Mouse (Mus musculus): ENCODE measurements around the gene Ski.

- no peak for TF ChIP-seq CTCF (IDR thresholded peaks at IDR 0.05; ENCODE audit: low read depth, low read length)
- no peak for TF ChIP-seq POLR2A (IDR thresholded peaks at IDR 0.05; ENCODE audit: extremely low read depth, insufficient read depth, low read length)
These were observed 4.2 kb downstream of the Ski start for GRCm38 (mm10) chr4:155218104-155218732.
